Mouse (Mus musculus) thymus, adult 2 months (tissue): Measurements from ENCODE around the gene Slc9a9.

Experiments
- CTCF ChIP-seq: fragments of 200-500 bp; IDR thresholded peaks from 2 replicates; pipeline ENCODE4 v1.5.1; 2012; ENCODE audit warnings: mild to moderate bottlenecking, control low read depth, low read length, moderate library complexity, borderline replicate concordance; ENCODE audit not compliant: control insufficient read depth, poor library complexity, insufficient read depth; ENCODE audit errors: extremely low read depth
- POLR2A ChIP-seq: fragments of 200-500 bp; IDR thresholded peaks from 2 replicates; pipeline ENCODE4 v1.6.1; 2012; ENCODE audit warnings: mild to moderate bottlenecking, low read length, control low read depth, moderate library complexity; ENCODE audit not compliant: control insufficient read depth, poor library complexity, insufficient read depth; ENCODE audit errors: extremely low read depth

GRCm38 (mm10) chr9:94659401-94660152 lies 10.1 kb upstream of the Slc9a9 start:
- TF ChIP-seq CTCF (no peak), POLR2A (no peak)
